Mouse (Mus musculus): ENCODE measurements at regions not wholly inside any gene's neighbourhood (a gene's known extent, or its start where the extent isn't known, plus 50 kb on each side); places are given as distances from the start of the nearest gene placed in this dataset.

DNA sequence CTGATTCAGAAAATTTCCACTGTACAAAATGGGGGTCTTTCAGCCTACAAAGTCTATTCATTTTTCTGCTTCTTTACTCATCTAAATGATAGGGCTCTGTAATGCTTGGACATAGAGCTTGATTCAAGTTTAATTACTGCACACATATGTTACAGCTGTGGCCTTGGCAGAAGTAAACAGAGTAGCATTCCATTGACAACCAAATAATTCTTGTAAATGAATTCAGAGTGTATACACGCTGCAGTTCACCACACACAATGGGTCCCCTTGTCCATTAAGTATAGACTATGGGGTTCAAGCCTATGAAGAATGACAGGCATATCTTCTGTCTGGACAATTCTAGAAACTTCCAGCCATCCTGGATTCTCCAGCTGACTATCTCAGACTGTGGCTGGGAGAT lies 541.9 kb downstream of the Adgrl2 start:
- no peaks in the 10 kb centered on the region for H3K4me1 ChIP-seq (ENCODE audit: control insufficient read depth, insufficient read depth, low read length)
- no peak for ATAC-seq (ENCODE audit: insufficient read depth, low FRiP score)

DNA sequence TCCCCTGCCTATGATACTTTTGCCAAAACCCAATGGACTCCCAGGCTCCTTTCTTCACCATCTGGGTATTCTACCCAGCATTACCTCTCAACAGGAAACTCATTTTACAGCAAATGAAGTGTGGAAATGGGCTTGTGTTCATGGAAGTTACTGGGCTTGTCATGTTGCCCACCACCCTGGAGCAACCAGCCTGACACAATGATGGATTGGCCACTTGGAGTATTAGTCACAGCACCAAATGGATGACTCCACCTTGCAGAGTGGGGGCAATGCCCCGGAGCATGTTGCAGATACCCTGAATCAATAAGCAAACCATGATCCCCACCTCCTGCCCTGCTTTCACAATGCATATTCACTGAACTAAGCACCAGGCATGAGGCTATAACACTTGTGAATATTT lies 543.5 kb downstream of the Adgrl2 start:
- H3K4me2 ChIP-seq (ENCODE audit: low read depth, low read length), result no peak overlapping the region
- H3K27ac ChIP-seq (ENCODE audit: low read length), result no peak overlapping the region
- H3K36me3 ChIP-seq (ENCODE audit: control insufficient read depth, insufficient read depth, low read length), result no peaks in the 10 kb centered on the region
- H3K4me3 ChIP-seq (replicated peaks; ENCODE audit: low read length), result no peak overlapping the region
- peaks cover under 1% of the 10 kb centered on the region; the same call in 1 of the 2 replicates for H3K4me1 ChIP-seq (ENCODE audit: control insufficient read depth, insufficient read depth, low read length)
- H3K27me3 ChIP-seq (ENCODE audit: control insufficient read depth, insufficient read depth, low read length), result no peaks in the 10 kb centered on the region
- no peak overlapping the region for H3K9ac ChIP-seq (ENCODE audit: low read length)
- no peak for ATAC-seq (ENCODE audit: insufficient read depth, low FRiP score)
- H3K9me3 ChIP-seq (replicated peaks; ENCODE audit: control insufficient read depth, low read length), result no peaks in the 10 kb centered on the region
- WGBS, result 33% methylated on average over 1 of the region's 1 CpGs

More for the DNA sequence above, 541.9 kb downstream of the Adgrl2 start:
- Histone ChIP-seq H3K9ac (ENCODE audit: low read length) (no peak overlapping the region), H3K27ac (ENCODE audit: low read length) (no peak overlapping the region), H3K9me3 (replicated peaks; ENCODE audit: control insufficient read depth, low read length) (no peaks in the 10 kb centered on the region), H3K36me3 (ENCODE audit: control insufficient read depth, insufficient read depth, low read length) (no peaks in the 10 kb centered on the region), H3K27me3 (ENCODE audit: control insufficient read depth, insufficient read depth, low read length) (no peaks in the 10 kb centered on the region), H3K4me2 (ENCODE audit: low read depth, low read length) (no peak overlapping the region), H3K4me3 (replicated peaks; ENCODE audit: low read length) (no peak overlapping the region)
- 37% methylated on average over 1 of the region's 1 CpGs for WGBS

DNA sequence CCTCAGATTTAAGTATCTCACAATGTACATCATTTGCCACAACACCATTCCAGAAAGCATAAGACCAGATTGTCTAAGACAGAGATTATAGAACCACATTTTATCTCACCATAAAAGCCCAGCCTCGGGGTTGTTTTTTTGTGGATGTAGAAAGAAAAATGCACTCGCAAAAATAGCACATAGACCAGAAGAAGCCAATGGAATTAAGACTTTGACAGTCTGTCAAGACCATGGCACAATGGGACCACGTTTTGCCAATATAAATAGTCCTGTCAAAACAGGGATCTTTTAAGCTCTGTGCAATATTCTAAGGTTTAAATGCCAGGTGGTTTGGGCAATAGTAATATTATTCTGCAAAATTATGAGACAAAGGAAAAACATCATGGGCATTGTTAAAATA lies 547.3 kb downstream of the Adgrl2 start:
- H3K4me1 ChIP-seq (ENCODE audit: control insufficient read depth, insufficient read depth, low read length), result peaks cover 3% of the 10 kb centered on the region; the same call in 1 of the 2 replicates
- no peak overlapping the region for H3K27ac ChIP-seq (ENCODE audit: low read length)
- WGBS, result 54% methylated on average over 3 of the region's 3 CpGs
- no peaks in the 10 kb centered on the region for H3K9me3 ChIP-seq (replicated peaks; ENCODE audit: control insufficient read depth, low read length)
- no peak overlapping the region for H3K4me2 ChIP-seq (ENCODE audit: low read depth, low read length)
- H3K9ac ChIP-seq (ENCODE audit: low read length), result no peak overlapping the region
- H3K27me3 ChIP-seq (ENCODE audit: control insufficient read depth, insufficient read depth, low read length), result no peaks in the 10 kb centered on the region
- no peak overlapping the region for H3K4me3 ChIP-seq (replicated peaks; ENCODE audit: low read length)
- ATAC-seq (ENCODE audit: insufficient read depth, low FRiP score), result no peak
- no peaks in the 10 kb centered on the region for H3K36me3 ChIP-seq (ENCODE audit: control insufficient read depth, insufficient read depth, low read length)

DNA sequence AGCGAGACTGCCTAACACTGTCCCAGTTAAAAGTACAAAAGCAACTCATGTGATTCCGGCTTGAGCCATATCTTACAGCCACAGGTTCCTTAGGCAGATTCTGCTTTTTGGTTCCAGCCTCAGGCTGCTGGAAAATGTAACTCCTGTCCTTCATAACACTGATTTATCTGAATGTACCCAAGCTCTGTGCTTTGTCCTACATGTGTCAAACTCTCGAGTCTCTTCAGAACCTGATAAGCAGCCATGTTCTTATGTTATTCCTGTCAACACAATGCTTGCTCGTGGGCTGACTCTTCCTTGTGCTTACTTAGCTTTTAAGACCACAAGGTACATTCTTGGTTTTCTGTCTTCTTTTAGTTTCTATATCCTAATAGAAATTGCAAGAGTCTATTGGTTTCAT lies 556.3 kb downstream of the Adgrl2 start:
- ATAC-seq (ENCODE audit: insufficient read depth, low FRiP score), result no peak
- no peaks in the 10 kb centered on the region for H3K9me3 ChIP-seq (replicated peaks; ENCODE audit: control insufficient read depth, low read length)
- H3K4me1 ChIP-seq (ENCODE audit: control insufficient read depth, insufficient read depth, low read length), result no peaks in the 10 kb centered on the region
- 76% methylated on average over 4 of the region's 4 CpGs for WGBS
- no peak overlapping the region for H3K27ac ChIP-seq (ENCODE audit: low read length)
- H3K27me3 ChIP-seq (ENCODE audit: control insufficient read depth, insufficient read depth, low read length), result no peaks in the 10 kb centered on the region
- no peak overlapping the region for H3K9ac ChIP-seq (ENCODE audit: low read length)
- H3K4me3 ChIP-seq (replicated peaks; ENCODE audit: low read length), result no peak overlapping the region
- H3K4me2 ChIP-seq (ENCODE audit: low read depth, low read length), result no peak overlapping the region
- H3K36me3 ChIP-seq (ENCODE audit: control insufficient read depth, insufficient read depth, low read length), result no peaks in the 10 kb centered on the region

DNA sequence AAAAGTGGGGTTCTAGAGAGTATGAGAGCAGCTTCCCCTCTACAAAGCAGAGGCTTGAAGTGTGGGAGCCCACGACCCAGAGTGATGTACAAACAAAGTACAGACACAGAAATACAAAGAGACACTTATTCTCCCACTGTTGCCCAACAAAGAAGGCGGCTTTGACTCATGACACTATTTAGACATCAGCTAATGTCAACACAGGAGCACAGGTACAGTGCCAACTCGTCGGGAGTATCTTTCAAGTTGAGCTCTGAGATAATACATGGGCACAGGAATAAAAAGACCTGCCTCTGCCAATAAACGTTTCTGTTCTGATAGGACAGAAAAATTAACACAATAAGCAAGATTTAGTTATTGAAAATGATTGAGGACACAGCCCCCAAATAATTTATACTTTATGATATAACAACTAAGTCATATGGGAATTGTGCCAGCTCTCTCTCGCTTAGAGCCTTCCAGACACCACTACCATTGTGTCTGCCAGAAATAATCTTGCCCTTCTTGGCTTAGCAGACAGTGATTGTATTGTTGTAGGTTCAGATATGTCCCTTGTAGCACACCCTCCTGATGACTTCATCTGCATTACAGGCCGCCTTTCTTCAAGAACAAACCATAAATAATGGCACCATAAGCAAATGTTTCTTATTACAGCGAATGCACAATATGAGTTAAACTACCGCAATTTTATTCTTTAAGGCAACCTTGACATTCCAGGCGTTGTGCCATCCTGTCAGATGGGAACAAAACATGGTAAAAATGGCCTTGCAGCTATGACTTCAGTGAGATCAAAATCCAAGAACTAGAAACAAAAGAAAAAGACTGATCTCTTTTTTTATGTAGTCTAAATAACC lies 561.1 kb downstream of the Adgrl2 start:
- no peaks in the 10 kb centered on the region for H3K36me3 ChIP-seq (ENCODE audit: control insufficient read depth, insufficient read depth, low read length)
- H3K9me3 ChIP-seq (replicated peaks; ENCODE audit: control insufficient read depth, low read length), result no peaks in the 10 kb centered on the region
- no peak overlapping the region for H3K4me2 ChIP-seq (ENCODE audit: low read depth, low read length)
- H3K27me3 ChIP-seq (ENCODE audit: control insufficient read depth, insufficient read depth, low read length), result no peaks in the 10 kb centered on the region
- no peak overlapping the region for H3K4me3 ChIP-seq (replicated peaks; ENCODE audit: low read length)
- H3K9ac ChIP-seq (ENCODE audit: low read length), result no peak overlapping the region
- WGBS, result 51% methylated on average over 10 of the region's 10 CpGs
- H3K4me1 ChIP-seq (ENCODE audit: control insufficient read depth, insufficient read depth, low read length), result no peaks in the 10 kb centered on the region
- H3K27ac ChIP-seq (ENCODE audit: low read length), result no peak overlapping the region
- no peak for ATAC-seq (ENCODE audit: insufficient read depth, low FRiP score)

DNA sequence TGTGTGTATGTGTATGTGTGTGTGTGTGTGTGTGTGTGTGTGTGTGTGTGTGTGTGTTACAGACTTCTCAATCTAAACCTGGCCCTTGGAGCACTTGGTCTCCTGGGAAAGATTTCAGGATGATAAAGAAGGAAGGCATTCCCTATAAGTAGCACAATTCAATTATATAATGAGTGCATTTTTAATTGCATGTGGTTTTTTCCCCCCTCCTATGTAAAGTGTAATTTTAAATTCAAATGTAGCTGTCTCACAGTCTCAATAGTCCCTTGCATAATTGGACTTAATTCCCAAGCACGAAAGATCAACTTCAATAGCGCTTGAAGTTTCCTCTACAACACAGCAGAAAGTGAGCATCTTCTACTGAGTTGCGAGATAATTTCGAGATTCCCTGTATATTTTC lies 566.3 kb downstream of the Adgrl2 start:
- no peaks in the 10 kb centered on the region for H3K27me3 ChIP-seq (ENCODE audit: control insufficient read depth, insufficient read depth, low read length)
- 92% methylated on average over 4 of the region's 4 CpGs for WGBS
- no peaks in the 10 kb centered on the region for H3K36me3 ChIP-seq (ENCODE audit: control insufficient read depth, insufficient read depth, low read length)
- no peak overlapping the region for H3K4me2 ChIP-seq (ENCODE audit: low read depth, low read length)
- H3K4me3 ChIP-seq (replicated peaks; ENCODE audit: low read length), result no peak overlapping the region
- no peaks in the 10 kb centered on the region for H3K4me1 ChIP-seq (ENCODE audit: control insufficient read depth, insufficient read depth, low read length)
- H3K27ac ChIP-seq (ENCODE audit: low read length), result no peak overlapping the region
- no peak overlapping the region for H3K9ac ChIP-seq (ENCODE audit: low read length)
- H3K9me3 ChIP-seq (replicated peaks; ENCODE audit: control insufficient read depth, low read length), result no peaks in the 10 kb centered on the region
- no peak for ATAC-seq (ENCODE audit: insufficient read depth, low FRiP score)

DNA sequence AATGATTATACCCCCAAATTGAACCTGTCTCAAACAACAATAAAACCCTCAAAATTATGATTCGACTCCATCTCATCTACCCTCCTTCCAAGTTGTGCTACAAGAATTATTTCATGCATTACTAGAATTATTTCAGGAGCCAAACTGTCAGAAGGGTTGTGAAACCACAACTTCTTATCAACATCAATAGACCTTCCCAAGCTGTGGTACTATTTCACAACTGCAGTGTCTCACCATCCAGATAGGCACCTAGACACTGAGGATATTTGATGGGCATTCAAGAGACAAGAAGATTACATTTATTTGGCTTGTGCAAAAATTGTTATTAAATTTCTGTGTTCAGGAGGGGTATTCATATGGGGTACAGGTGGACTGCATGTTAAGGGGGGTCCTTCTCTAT lies 567.0 kb downstream of the Adgrl2 start:
- no peak overlapping the region for H3K9ac ChIP-seq (ENCODE audit: low read length)

DNA sequence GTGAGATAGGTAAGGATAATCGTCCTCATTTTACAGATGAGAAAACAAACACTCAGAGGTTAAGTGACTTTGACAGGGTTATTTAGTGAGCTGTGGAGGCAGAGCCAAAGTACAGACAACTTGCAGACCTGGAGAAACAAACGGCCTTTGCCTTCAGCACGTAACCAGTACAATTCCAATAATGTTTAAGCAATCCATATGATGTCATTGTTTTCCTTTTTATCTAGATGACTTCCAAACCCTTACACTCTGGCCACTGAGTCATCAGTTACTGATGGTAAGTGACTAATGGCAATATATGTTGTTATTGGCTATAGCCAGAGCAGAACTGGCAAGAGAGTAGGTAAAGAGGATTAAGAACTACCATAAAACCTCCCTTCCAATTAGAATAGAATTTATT lies 567.6 kb downstream of the Adgrl2 start:
- ATAC-seq (ENCODE audit: insufficient read depth, low FRiP score), result no peak; the same call in 1 of the 2 replicates
- Histone ChIP-seq H3K4me1 (ENCODE audit: control insufficient read depth, insufficient read depth, low read length) (no peaks in the 10 kb centered on the region), H3K27me3 (ENCODE audit: control insufficient read depth, insufficient read depth, low read length) (no peaks in the 10 kb centered on the region), H3K4me2 (ENCODE audit: low read depth, low read length) (no peak overlapping the region), H3K4me3 (replicated peaks; ENCODE audit: low read length) (no peak overlapping the region), H3K27ac (ENCODE audit: low read length) (no peak overlapping the region), H3K9me3 (replicated peaks; ENCODE audit: control insufficient read depth, low read length) (no peaks in the 10 kb centered on the region), H3K36me3 (ENCODE audit: control insufficient read depth, insufficient read depth, low read length) (no peaks in the 10 kb centered on the region), H3K9ac (ENCODE audit: low read length) (no peak overlapping the region)
- WGBS, result 43% methylated on average over 3 of the region's 3 CpGs

More for the DNA sequence above, 567.0 kb downstream of the Adgrl2 start:
- H3K4me1 ChIP-seq (ENCODE audit: control insufficient read depth, insufficient read depth, low read length), result no peaks in the 10 kb centered on the region
- no peaks in the 10 kb centered on the region for H3K27me3 ChIP-seq (ENCODE audit: control insufficient read depth, insufficient read depth, low read length)
- H3K27ac ChIP-seq (ENCODE audit: low read length), result no peak overlapping the region
- no peaks in the 10 kb centered on the region for H3K36me3 ChIP-seq (ENCODE audit: control insufficient read depth, insufficient read depth, low read length)
- H3K4me3 ChIP-seq (replicated peaks; ENCODE audit: low read length), result no peak overlapping the region
- no peak overlapping the region for H3K4me2 ChIP-seq (ENCODE audit: low read depth, low read length)
- 89% methylated on average over 1 of the region's 1 CpGs for WGBS
- no peak for ATAC-seq (ENCODE audit: insufficient read depth, low FRiP score)
- H3K9me3 ChIP-seq (replicated peaks; ENCODE audit: control insufficient read depth, low read length), result no peaks in the 10 kb centered on the region

DNA sequence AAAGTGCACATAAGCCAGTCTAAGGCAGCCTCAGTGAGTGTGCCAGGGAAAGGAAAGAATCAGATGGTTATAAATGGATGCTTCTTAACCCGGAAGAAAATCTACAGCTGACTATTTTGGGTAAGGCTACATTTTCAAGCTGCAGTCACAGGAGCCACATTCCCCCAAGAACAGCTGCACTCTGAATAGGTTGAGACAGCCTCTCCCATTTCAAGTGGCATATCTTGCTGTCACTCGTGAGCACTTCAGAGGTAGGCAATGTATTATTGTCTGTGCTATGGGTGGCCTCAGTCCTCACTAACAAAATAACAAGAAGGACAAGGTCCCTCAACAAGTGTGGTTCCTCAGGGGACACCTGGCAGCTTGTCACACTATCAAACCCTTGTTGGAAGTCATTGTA lies 568.1 kb downstream of the Adgrl2 start:
- H3K9ac ChIP-seq (ENCODE audit: low read length), result no peak overlapping the region
- H3K27me3 ChIP-seq (ENCODE audit: control insufficient read depth, insufficient read depth, low read length), result no peaks in the 10 kb centered on the region
- H3K4me2 ChIP-seq (ENCODE audit: low read depth, low read length), result no peak overlapping the region
- H3K9me3 ChIP-seq (replicated peaks; ENCODE audit: control insufficient read depth, low read length), result no peaks in the 10 kb centered on the region
- no peak overlapping the region for H3K4me3 ChIP-seq (replicated peaks; ENCODE audit: low read length)
- ATAC-seq (ENCODE audit: insufficient read depth, low FRiP score), result no peak
- no peak overlapping the region for H3K27ac ChIP-seq (ENCODE audit: low read length)
- H3K36me3 ChIP-seq (ENCODE audit: control insufficient read depth, insufficient read depth, low read length), result no peaks in the 10 kb centered on the region
- 59% methylated on average over 2 of the region's 2 CpGs for WGBS
- no peaks in the 10 kb centered on the region for H3K4me1 ChIP-seq (ENCODE audit: control insufficient read depth, insufficient read depth, low read length)
